Mouse (Mus musculus): Measurements from ENCODE around the gene Trim44. TPM values are rescaled to one million over a fixed set of nuclear protein-coding genes. Genes with fewer than 3 reads are reported as not detected.

Trim44 gene
- polyA plus RNA-seq, 1 experiment from 2014 or later: 21.3 TPM

- no peaks in the 10 kb centered on the region for H3K36me3 ChIP-seq
- WGBS (ENCODE audit: insufficient replicate concordance): 21% methylated on average over 6 of the region's 6 CpGs
- H3K9me3 ChIP-seq (replicated peaks): no peaks in the 10 kb centered on the region
- H3K4me2 ChIP-seq: no peak overlapping the region
- no peaks in the 10 kb centered on the region for H3K27me3 ChIP-seq (replicated peaks)
- no peak overlapping the region for H3K9ac ChIP-seq
- ATAC-seq: no peak
- H3K4me1 ChIP-seq: no peaks in the 10 kb centered on the region
- H3K27ac ChIP-seq: no peak overlapping the region
- no peak overlapping the region for H3K4me3 ChIP-seq
These were observed 112.8 kb downstream of the Trim44 start for GRCm38 (mm10) chr2:102294827-102295270.

GRCm38 (mm10) chr2:102293181-102293580, 114.4 kb downstream of the Trim44 start:
- Histone ChIP-seq H3K4me3 (no peak overlapping the region), H3K9ac (no peak overlapping the region), H3K27me3 (replicated peaks) (no peaks in the 10 kb centered on the region), H3K4me1 (no peaks in the 10 kb centered on the region), H3K27ac (no peak overlapping the region), H3K9me3 (replicated peaks) (no peaks in the 10 kb centered on the region), H3K36me3 (no peaks in the 10 kb centered on the region), H3K4me2 (no peak overlapping the region)
- ATAC-seq: no peak
- 52% methylated on average over 1 of the region's 1 CpGs for WGBS (ENCODE audit: insufficient replicate concordance)

- ATAC-seq: no peak
- 77% methylated on average over 1 of the region's 1 CpGs for WGBS (ENCODE audit: insufficient replicate concordance)
- H3K4me2 ChIP-seq: no peak overlapping the region
- H3K27ac ChIP-seq: no peak overlapping the region
- no peaks in the 10 kb centered on the region for H3K36me3 ChIP-seq
- no peaks in the 10 kb centered on the region for H3K9me3 ChIP-seq (replicated peaks)
- H3K4me1 ChIP-seq: no peaks in the 10 kb centered on the region
- no peaks in the 10 kb centered on the region for H3K27me3 ChIP-seq (replicated peaks)
- no peak overlapping the region for H3K4me3 ChIP-seq
- H3K9ac ChIP-seq: no peak overlapping the region
These were observed 115.6 kb downstream of the Trim44 start for GRCm38 (mm10) chr2:102292051-102292450.

GRCm38 (mm10) chr2:102291533-102291932, 116.1 kb downstream of the Trim44 start:
- Histone ChIP-seq H3K4me2 (no peak overlapping the region), H3K36me3 (no peaks in the 10 kb centered on the region), H3K9me3 (replicated peaks) (no peaks in the 10 kb centered on the region), H3K4me3 (no peak overlapping the region), H3K9ac (no peak overlapping the region), H3K27me3 (replicated peaks) (no peaks in the 10 kb centered on the region), H3K4me1 (no peaks in the 10 kb centered on the region), H3K27ac (no peak overlapping the region)
- ATAC-seq: no peak
- 61% methylated on average over 2 of the region's 2 CpGs for WGBS (ENCODE audit: insufficient replicate concordance)

GRCm38 (mm10) chr2:102290041-102290440, 117.6 kb downstream of the Trim44 start:
- H3K4me1 ChIP-seq: no peaks in the 10 kb centered on the region
- no peak overlapping the region for H3K27ac ChIP-seq
- no peaks in the 10 kb centered on the region for H3K36me3 ChIP-seq
- H3K4me2 ChIP-seq: no peak overlapping the region
- WGBS (ENCODE audit: insufficient replicate concordance): 37% methylated on average over 5 of the region's 5 CpGs
- no peak overlapping the region for H3K4me3 ChIP-seq
- no peak overlapping the region for H3K9ac ChIP-seq
- ATAC-seq: no peak
- H3K27me3 ChIP-seq (replicated peaks): no peaks in the 10 kb centered on the region
- no peaks in the 10 kb centered on the region for H3K9me3 ChIP-seq (replicated peaks)

GRCm38 (mm10) chr2:102288676-102289075, 119.0 kb downstream of the Trim44 start:
- Histone ChIP-seq H3K27me3 (replicated peaks) (no peaks in the 10 kb centered on the region), H3K9ac (no peak overlapping the region), H3K36me3 (no peaks in the 10 kb centered on the region), H3K4me3 (no peak overlapping the region), H3K9me3 (replicated peaks) (no peaks in the 10 kb centered on the region), H3K4me2 (no peak overlapping the region), H3K27ac (no peak overlapping the region), H3K4me1 (no peaks in the 10 kb centered on the region)
- WGBS (ENCODE audit: insufficient replicate concordance): 75% methylated on average over 5 of the region's 5 CpGs
- no peak for ATAC-seq

- Histone ChIP-seq H3K27ac (no peak overlapping the region), H3K4me2 (no peak overlapping the region), H3K4me3 (no peak overlapping the region), H3K4me1 (no peaks in the 10 kb centered on the region), H3K9ac (no peak overlapping the region), H3K36me3 (no peaks in the 10 kb centered on the region), H3K27me3 (replicated peaks) (no peaks in the 10 kb centered on the region), H3K9me3 (replicated peaks) (no peaks in the 10 kb centered on the region)
- WGBS (ENCODE audit: insufficient replicate concordance): 68% methylated on average over 3 of the region's 3 CpGs
- ATAC-seq: no peak
These were observed 120.3 kb downstream of the Trim44 start for GRCm38 (mm10) chr2:102287369-102287768.

GRCm38 (mm10) chr2:102282081-102282480, 125.5 kb downstream of the Trim44 start:
- Histone ChIP-seq H3K4me1 (no peaks in the 10 kb centered on the region), H3K9ac (no peak overlapping the region), H3K27me3 (replicated peaks) (0 out of 2 replicates have a peak, but pooled peaks cover under 1% of the 10 kb centered on the region), H3K27ac (no peak overlapping the region), H3K9me3 (replicated peaks) (no peaks in the 10 kb centered on the region), H3K4me2 (no peak overlapping the region), H3K36me3 (no peaks in the 10 kb centered on the region), H3K4me3 (no peak overlapping the region)
- no peak for ATAC-seq
- 62% methylated on average over 7 of the region's 7 CpGs for WGBS (ENCODE audit: insufficient replicate concordance)

GRCm38 (mm10) chr2:102279779-102280178, 127.8 kb downstream of the Trim44 start:
- Histone ChIP-seq H3K27ac (no peak overlapping the region), H3K9me3 (replicated peaks) (no peaks in the 10 kb centered on the region), H3K36me3 (no peaks in the 10 kb centered on the region), H3K4me2 (no peak overlapping the region), H3K4me1 (no peaks in the 10 kb centered on the region), H3K27me3 (replicated peaks) (0 out of 2 replicates have a peak, but pooled peaks cover 4% of the 10 kb centered on the region), H3K4me3 (no peak overlapping the region), H3K9ac (no peak overlapping the region)
- no peak for ATAC-seq
- 67% methylated on average over 7 of the region's 7 CpGs for WGBS (ENCODE audit: insufficient replicate concordance)

GRCm38 (mm10) chr2:102277946-102278345, 129.7 kb downstream of the Trim44 start:
- H3K36me3 ChIP-seq: no peaks in the 10 kb centered on the region
- no peak overlapping the region for H3K9ac ChIP-seq
- H3K4me1 ChIP-seq: no peaks in the 10 kb centered on the region
- no peak overlapping the region for H3K27ac ChIP-seq
- 7% methylated on average over 1 of the region's 1 CpGs for WGBS (ENCODE audit: insufficient replicate concordance)
- H3K4me2 ChIP-seq: no peak overlapping the region
- no peak for ATAC-seq
- H3K9me3 ChIP-seq (replicated peaks): no peaks in the 10 kb centered on the region
- H3K27me3 ChIP-seq (replicated peaks): 0 out of 2 replicates have a peak, but pooled peaks cover 4% of the 10 kb centered on the region
- no peak overlapping the region for H3K4me3 ChIP-seq

- ATAC-seq: no peak
- 73% methylated on average over 7 of the region's 7 CpGs for WGBS (ENCODE audit: insufficient replicate concordance)
These were observed 134.3 kb downstream of the Trim44 start for GRCm38 (mm10) chr2:102273280-102273679.

GRCm38 (mm10) chr2:102267582-102268339, 139.9 kb downstream of the Trim44 start:
- H3K9me3 ChIP-seq (replicated peaks): no peaks in the 10 kb centered on the region
- 55% methylated on average over 13 of the region's 13 CpGs for WGBS (ENCODE audit: insufficient replicate concordance)
- no peak overlapping the region for H3K4me3 ChIP-seq
- H3K27ac ChIP-seq: no peak overlapping the region
- no peaks in the 10 kb centered on the region for H3K36me3 ChIP-seq
- H3K27me3 ChIP-seq (replicated peaks): peaks cover 5% of the 10 kb centered on the region; the same call in 1 of the 2 replicates
- no peak for ATAC-seq
- H3K4me1 ChIP-seq: no peaks in the 10 kb centered on the region
- no peak overlapping the region for H3K9ac ChIP-seq
- H3K4me2 ChIP-seq: no peak overlapping the region

More at GRCm38 (mm10) chr2:102273280-102273679, 134.3 kb downstream of the Trim44 start:
- Histone ChIP-seq H3K9me3 (replicated peaks) (no peaks in the 10 kb centered on the region), H3K27me3 (replicated peaks) (peaks cover 4% of the 10 kb centered on the region; the same call in 1 of the 2 replicates), H3K36me3 (no peaks in the 10 kb centered on the region), H3K4me3 (no peak overlapping the region), H3K4me2 (no peak overlapping the region), H3K27ac (no peak overlapping the region), H3K4me1 (no peaks in the 10 kb centered on the region), H3K9ac (no peak overlapping the region)

All from liver, embryonic 12.5 days (tissue).